Mouse (Mus musculus): ENCODE results near the gene Gm20388.

- TF ChIP-seq CTCF (IDR thresholded peaks at IDR 0.05; ENCODE audit: borderline replicate concordance, insufficient read depth, low read depth, low read length) (no peak), POLR2A (IDR thresholded peaks at IDR 0.05; ENCODE audit: borderline replicate concordance, insufficient read depth, low read length) (no peak)
Measured at GRCm38 (mm10) chr8:121085011-121085410, 1174.4 kb downstream of the Gm20388 start.
